Mouse (Mus musculus): Measurements from ENCODE around the gene Tmc1. TPM values are rescaled to one million over a fixed set of nuclear protein-coding genes. Genes with fewer than 3 reads are reported as not detected.

Tmc1 gene
- not detected for polyA plus RNA-seq (2012; fragmentation: generic; extraction: Trizol)

GRCm38 (mm10) chr19:20953874-20954273 lies at the start of gene Tmc1:
TSS of gene Tmc1 (minus strand) at chr19:20954202.
- TF ChIP-seq CEBPB (IDR thresholded peaks at IDR 0.05; ENCODE audit: insufficient read depth, poor library complexity, severe bottlenecking) (no peak), MYOG (IDR thresholded peaks at IDR 0.05; ENCODE audit: control insufficient read depth in 1 of 3, insufficient read depth in 1 of 3, insufficient read length in 2 of 3, low read depth in 2 of 3) (no peak), TCF12 (IDR thresholded peaks at IDR 0.05; ENCODE audit: insufficient read depth, poor library complexity, severe bottlenecking) (no peak), SRF (IDR thresholded peaks at IDR 0.05; ENCODE audit: control insufficient read depth, insufficient read length, low read depth) (no peak), POLR2AphosphoS2 (IDR thresholded peaks at IDR 0.05; ENCODE audit: insufficient read length, low read depth) (no peak), MAX (IDR thresholded peaks at IDR 0.05; ENCODE audit: low read depth) (no peak), E2F4 (IDR thresholded peaks at IDR 0.05; ENCODE audit: insufficient read depth) (no peak), MYOD1 (IDR thresholded peaks at IDR 0.05; ENCODE audit: control insufficient read depth in 1 of 3, insufficient read length in 2 of 3, low read depth in 2 of 3) (no peak), REST (IDR thresholded peaks at IDR 0.05; ENCODE audit: insufficient read depth, insufficient read length) (no peak), TCF3 (IDR thresholded peaks at IDR 0.05; ENCODE audit: insufficient read length, low read depth) (no peak), USF1 (IDR thresholded peaks at IDR 0.05; ENCODE audit: low read depth) (no peak), POLR2A (IDR thresholded peaks at IDR 0.05; ENCODE audit: insufficient read length, low read depth) (no peak)
- Histone ChIP-seq H3K79me2 (ENCODE audit: control insufficient read depth, insufficient read depth) (no peaks in the 10 kb centered on the region), H3K4me3 (no peak within 1 kb of the TSS), H3K27me3 (ENCODE audit: control insufficient read depth, insufficient read depth, insufficient read length) (no peaks in the 10 kb centered on the region), H3ac (ENCODE audit: control insufficient read depth, insufficient read length) (no peak within 1 kb of the TSS), H3K4me2 (ENCODE audit: low read depth) (no peak within 1 kb of the TSS), H3K36me3 (ENCODE audit: control insufficient read depth, insufficient read depth) (no peaks in the 10 kb centered on the region)

GRCm38 (mm10) chr19:21001552-21001951 lies 47.5 kb upstream of the Tmc1 start:
- no peaks in the 10 kb centered on the region for H3K79me2 ChIP-seq (ENCODE audit: control insufficient read depth, insufficient read depth)
- no peak for TF ChIP-seq POLR2A (IDR thresholded peaks at IDR 0.05; ENCODE audit: insufficient read length, low read depth)
- no peak for TF ChIP-seq MYOD1 (IDR thresholded peaks at IDR 0.05; ENCODE audit: control insufficient read depth in 1 of 3, insufficient read length in 2 of 3, low read depth in 2 of 3)

GRCm38 (mm10) chr19:20979244-20979643 lies 25.2 kb upstream of the Tmc1 start:
- no peaks in the 10 kb centered on the region for H3K79me2 ChIP-seq (ENCODE audit: control insufficient read depth, insufficient read depth)
- no peak overlapping the region for H3K4me2 ChIP-seq (ENCODE audit: low read depth)
- H3K4me3 ChIP-seq = no peak overlapping the region
- TF ChIP-seq TCF3 (IDR thresholded peaks at IDR 0.05; ENCODE audit: insufficient read length, low read depth) (no peak), POLR2A (IDR thresholded peaks at IDR 0.05; ENCODE audit: insufficient read length, low read depth) (no peak), MYOD1 (IDR thresholded peaks at IDR 0.05; ENCODE audit: control insufficient read depth in 1 of 3, insufficient read length in 2 of 3, low read depth in 2 of 3) (no peak)
- H3K36me3 ChIP-seq (ENCODE audit: control insufficient read depth, insufficient read depth) = no peaks in the 10 kb centered on the region
- H3K27me3 ChIP-seq (ENCODE audit: control insufficient read depth, insufficient read depth, insufficient read length) = no peaks in the 10 kb centered on the region
- H3ac ChIP-seq (ENCODE audit: control insufficient read depth, insufficient read length) = no peak overlapping the region

More at GRCm38 (mm10) chr19:21001552-21001951, 47.5 kb upstream of the Tmc1 start:
- Histone ChIP-seq H3K4me3 (no peak overlapping the region), H3ac (ENCODE audit: control insufficient read depth, insufficient read length) (no peak overlapping the region), H3K36me3 (ENCODE audit: control insufficient read depth, insufficient read depth) (no peaks in the 10 kb centered on the region), H3K4me2 (ENCODE audit: low read depth) (no peak overlapping the region), H3K27me3 (ENCODE audit: control insufficient read depth, insufficient read depth, insufficient read length) (no peaks in the 10 kb centered on the region)

GRCm38 (mm10) chr19:20978148-20978547 lies 24.1 kb upstream of the Tmc1 start:
- H3K27me3 ChIP-seq (ENCODE audit: control insufficient read depth, insufficient read depth, insufficient read length) = no peaks in the 10 kb centered on the region
- H3ac ChIP-seq (ENCODE audit: control insufficient read depth, insufficient read length) = no peak overlapping the region
- H3K36me3 ChIP-seq (ENCODE audit: control insufficient read depth, insufficient read depth) = no peaks in the 10 kb centered on the region
- TF ChIP-seq POLR2A (IDR thresholded peaks at IDR 0.05; ENCODE audit: insufficient read length, low read depth) (no peak), MYOD1 (IDR thresholded peaks at IDR 0.05; ENCODE audit: control insufficient read depth in 1 of 3, insufficient read length in 2 of 3, low read depth in 2 of 3) (no peak), MAX (IDR thresholded peaks at IDR 0.05; ENCODE audit: low read depth) (no peak), POLR2AphosphoS2 (IDR thresholded peaks at IDR 0.05; ENCODE audit: insufficient read length, low read depth) (no peak), TCF3 (IDR thresholded peaks at IDR 0.05; ENCODE audit: insufficient read length, low read depth) (no peak), USF1 (IDR thresholded peaks at IDR 0.05; ENCODE audit: low read depth) (no peak), MYOG (IDR thresholded peaks at IDR 0.05; ENCODE audit: control insufficient read depth in 1 of 3, insufficient read depth in 1 of 3, insufficient read length in 2 of 3, low read depth in 2 of 3) (no peak), SRF (IDR thresholded peaks at IDR 0.05; ENCODE audit: control insufficient read depth, insufficient read length, low read depth) (no peak), TCF12 (IDR thresholded peaks at IDR 0.05; ENCODE audit: insufficient read depth, poor library complexity, severe bottlenecking) (no peak), CEBPB (IDR thresholded peaks at IDR 0.05; ENCODE audit: insufficient read depth, poor library complexity, severe bottlenecking) (no peak), E2F4 (IDR thresholded peaks at IDR 0.05; ENCODE audit: insufficient read depth) (no peak)
- H3K4me2 ChIP-seq (ENCODE audit: low read depth) = no peak overlapping the region
- no peaks in the 10 kb centered on the region for H3K79me2 ChIP-seq (ENCODE audit: control insufficient read depth, insufficient read depth)
- no peak overlapping the region for H3K4me3 ChIP-seq

GRCm38 (mm10) chr19:20971926-20972325 lies 17.9 kb upstream of the Tmc1 start:
- Histone ChIP-seq H3K4me3 (no peak overlapping the region), H3K79me2 (ENCODE audit: control insufficient read depth, insufficient read depth) (no peaks in the 10 kb centered on the region), H3K27me3 (ENCODE audit: control insufficient read depth, insufficient read depth, insufficient read length) (no peaks in the 10 kb centered on the region), H3K36me3 (ENCODE audit: control insufficient read depth, insufficient read depth) (no peaks in the 10 kb centered on the region), H3ac (ENCODE audit: control insufficient read depth, insufficient read length) (no peak overlapping the region), H3K4me2 (ENCODE audit: low read depth) (no peak overlapping the region)
- TF ChIP-seq POLR2A (IDR thresholded peaks at IDR 0.05; ENCODE audit: insufficient read length, low read depth) (no peak), MYOG (IDR thresholded peaks at IDR 0.05; ENCODE audit: control insufficient read depth in 1 of 3, insufficient read depth in 1 of 3, insufficient read length in 2 of 3, low read depth in 2 of 3) (no peak), TCF3 (IDR thresholded peaks at IDR 0.05; ENCODE audit: insufficient read length, low read depth) (no peak), MYOD1 (IDR thresholded peaks at IDR 0.05; ENCODE audit: control insufficient read depth in 1 of 3, insufficient read length in 2 of 3, low read depth in 2 of 3) (no peak), REST (IDR thresholded peaks at IDR 0.05; ENCODE audit: insufficient read depth, insufficient read length) (no peak), CEBPB (IDR thresholded peaks at IDR 0.05; ENCODE audit: insufficient read depth, poor library complexity, severe bottlenecking) (no peak), TCF12 (IDR thresholded peaks at IDR 0.05; ENCODE audit: insufficient read depth, poor library complexity, severe bottlenecking) (no peak), POLR2AphosphoS2 (IDR thresholded peaks at IDR 0.05; ENCODE audit: insufficient read length, low read depth) (no peak), E2F4 (IDR thresholded peaks at IDR 0.05; ENCODE audit: insufficient read depth) (no peak), SRF (IDR thresholded peaks at IDR 0.05; ENCODE audit: control insufficient read depth, insufficient read length, low read depth) (no peak), MAX (IDR thresholded peaks at IDR 0.05; ENCODE audit: low read depth) (no peak), USF1 (IDR thresholded peaks at IDR 0.05; ENCODE audit: low read depth) (no peak)

Data from myocyte (in vitro differentiated cells).